ENCODE assay signal across 9 mouse cellular contexts in genomic region chr3:135206621-135207020, GRCm38 (mm10). TPM values are rescaled to one million over a fixed set of nuclear protein-coding genes. Genes with fewer than 3 reads are reported as not detected.
A peak's percentile ranks its signal among the peaks of the same experiment; 100 is the strongest.
DNase-seq lines count a peak whose midpoint lies in the region; ATAC-seq and TF ChIP-seq lines count a peak whose summit lies in the region.
"Had no signal": no experiment of that assay in that cellular context is flagged by ENCODE, and none has a peak within 500 bp of the region (broad histone marks: within the 10 kb centered on the region; RNA-seq: fewer than 3 reads in every experiment).

No protein-coding gene starts in this region.

- no peak overlapping the region for H3K4me2 ChIP-seq in kidney, embryonic 15.5 days

- no peaks in the 10 kb centered on the region for H3K27me3 ChIP-seq in kidney, embryonic 15.5 days

- no peak overlapping the region for H3K27ac ChIP-seq in kidney, embryonic 15.5 days

- no peaks in the 10 kb centered on the region for H3K36me3 ChIP-seq in kidney, embryonic 15.5 days

- no peaks in the 10 kb centered on the region for H3K9me3 ChIP-seq in kidney, embryonic 15.5 days (replicated peaks)

- WGBS in kidney, embryonic 15.5 days, result 33% methylated on average over 4 of the region's 4 CpGs

- ATAC-seq in kidney, embryonic 15.5 days (replicated peaks; ENCODE audit: low FRiP score), result peak; percentile 62; the same call in 1 of the 2 replicates
- ATAC-seq in erythroblast, adult 5-6 weeks (replicated peaks; ENCODE audit: low FRiP score, poor library complexity, severe bottlenecking), result no peak

- DNase-seq in cerebellum, postnatal 36 days, result peak; percentile 10 to 17
- no peak for DNase-seq in cerebellum, adult 8-10 months
- DNase-seq in right cerebral cortex, postnatal 10 days (ENCODE audit: low spot score in 2 of 2), result peak; percentile 32 to 70
- no peak for DNase-seq in right cerebral cortex, adult 18-20 months
- peak; percentile 86 for DNase-seq in brain, embryonic 14.5 days (ENCODE audit: low read depth)
- peak; percentile 14 to 25 for DNase-seq in lung, postnatal 4 days

- peak; percentile 68; the same call in 1 of the 2 replicates for TF ChIP-seq CTCF in brain, embryonic 14.5 days (IDR thresholded peaks at IDR 0.05; ENCODE audit: borderline replicate concordance, extremely low read depth, insufficient read depth, insufficient read length)

- peaks cover 1% of the 10 kb centered on the region; the same call in 1 of the 2 replicates for H3K4me1 ChIP-seq in kidney, embryonic 15.5 days

- H3K9ac ChIP-seq in kidney, embryonic 15.5 days, result no peak overlapping the region

- TF ChIP-seq POLR2A in brain, embryonic 14.5 days (IDR thresholded peaks at IDR 0.05; ENCODE audit: borderline replicate concordance, extremely low read depth, insufficient read depth, insufficient read length, poor library complexity, severe bottlenecking), result no peak

- no peak overlapping the region for H3K4me3 ChIP-seq in kidney, embryonic 15.5 days (replicated peaks)
- H3K4me3 ChIP-seq: myocyte had no signal

RNA-seq across cellular contexts. Expression of gene Cenpe, which starts 5.7 kb away (rescaled TPM):
- 7.3 and 10.4 TPM in 2 replicates for polyA plus RNA-seq in brain, embryonic 14.5 days (2012; rRNA removed)
- 30.8 and 31.3 TPM in 2 replicates for polyA plus RNA-seq in kidney, embryonic 15.5 days (2015; fragmentation: Nextera tagmentation; extraction: Ambion mirVana)
- 147 and 153 TPM in 2 replicates for total RNA-seq in erythroblast, adult 5-6 weeks (2015; ENCODE audit: low replicate concordance)
- total RNA-seq in erythroblast, adult 5-6 weeks (2017; ENCODE audit: low replicate concordance), result 142 and 167 TPM in 2 replicates

Comparison
In these comparisons a context has a peak if more than half of its experiments do, and no peak if none do; other contexts are left out.
1. DNase-seq: peak in cerebellum, postnatal 36 days (2 of 2), right cerebral cortex, postnatal 10 days (2 of 2), brain, embryonic 14.5 days (single experiment) and lung, postnatal 4 days (2 of 2); none in cerebellum, adult 8-10 months (single experiment) and right cerebral cortex, adult 18-20 months (single experiment).